Mouse (Mus musculus): Measurements from ENCODE around the gene 1700001P01Rik. TPM values are rescaled to one million over a fixed set of nuclear protein-coding genes. Genes with fewer than 3 reads are reported as not detected.
A peak's percentile ranks its signal among the peaks of the same experiment; 100 is the strongest.
"Not testable (repeated sequence)": the region's sequence is repeated elsewhere in the genome, so short reads cannot be mapped to it uniquely, and the experiment has no call there.

The 1700001P01Rik gene
- total and polyA plus RNA-seq, 3 experiments = 0.47 TPM; not detected in 2

DNA sequence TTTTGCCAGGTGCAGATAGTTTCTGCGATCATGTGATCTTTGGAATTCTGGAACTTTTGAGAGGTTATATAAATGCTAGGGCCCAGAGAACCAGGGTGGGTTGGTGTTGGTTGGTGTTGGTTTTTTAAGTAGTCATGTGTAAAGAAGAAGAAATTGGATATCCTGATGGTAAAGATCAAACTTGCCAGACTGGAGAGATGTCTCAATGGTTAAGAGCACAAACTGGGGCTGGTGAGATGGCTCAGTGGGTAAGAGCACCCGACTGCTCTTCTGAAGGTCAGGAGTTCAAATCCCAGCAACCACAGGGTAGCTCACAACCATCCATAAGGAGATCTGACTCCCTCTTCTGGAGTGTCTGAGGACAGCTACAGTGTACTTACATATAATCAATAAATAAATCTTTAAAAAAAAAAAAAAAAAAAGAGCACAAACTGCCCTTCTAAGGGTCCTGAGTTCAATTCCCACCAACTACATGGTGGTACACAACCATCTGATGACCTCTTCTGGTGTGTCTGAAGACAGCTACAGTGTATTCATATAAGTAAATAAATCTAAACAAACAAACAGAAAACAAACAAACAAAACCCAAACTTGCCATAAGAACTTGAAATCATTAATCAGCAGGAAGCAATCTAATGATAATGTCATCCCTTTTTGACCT is 15.2 kb upstream of the 1700001P01Rik start:
- in situ Hi-C loops (cut with MboI; ENCODE audit: low pct_ligation_motif_present, low pct_unique_long_range_greater_than_20kb, low sequenced_read_pairs); H3K27me3 ChIP-seq (replicated peaks); H3K79me2 ChIP-seq (replicated peaks; ENCODE audit: control insufficient read depth, extremely low read depth, insufficient read depth, poor library complexity, severe bottlenecking); H3K36me3 ChIP-seq (replicated peaks in 1 of 2; ENCODE audit: control insufficient read depth in 1 of 2, insufficient read depth in 1 of 2, low read length in 1 of 2); H3K4me2 ChIP-seq (ENCODE audit: insufficient read depth, low read depth, poor library complexity, severe bottlenecking); DNase-seq (ENCODE audit: extremely low read depth); H3K9ac ChIP-seq (ENCODE audit: insufficient read depth, low read depth); H3K9me3 ChIP-seq (replicated peaks; ENCODE audit: low read length); dilution Hi-C loops (cut with MboI; ENCODE audit: extremely low pct_ligation_motif_present, extremely low pct_unique_long_range_greater_than_20kb, low sequenced_read_pairs); H3K4me3 ChIP-seq (replicated peaks in 1 of 3; ENCODE audit: low read depth in 2 of 3, low read length in 2 of 3, poor library complexity in 1 of 3); H3K27ac ChIP-seq (ENCODE audit: insufficient read depth, low read depth): not testable (repeated sequence)
- peak; percentile 59 for TF ChIP-seq ZNF384 (IDR thresholded peaks at IDR 0.05; ENCODE audit: low read depth, low read length)
- TF ChIP-seq TBP (conservative IDR thresholded peaks at IDR 0.05; ENCODE audit: low read depth, low read length) = peak; percentile 94
- TF ChIP-seq ELF1 (IDR thresholded peaks at IDR 0.05; ENCODE audit: low read depth, low read length) = peak; percentile 30; the same call in 1 of the 2 replicates
- 0 out of 4 replicates have a peak, but pooled peaks of 1 of the 2 experiments have one; percentile 1 for TF ChIP-seq CTCF (conservative IDR thresholded peaks at IDR 0.05 in 1 of 2, IDR thresholded peaks at IDR 0.05 in 1 of 2; ENCODE audit: low read depth in 2 of 2, low read length in 2 of 2)
- peaks cover 2 to 16% of the 10 kb centered on the region in 2 experiments; a peak in 3 of 4 replicates for H3K4me1 ChIP-seq (ENCODE audit: control insufficient read depth in 1 of 2, insufficient read depth in 2 of 2)

GRCm38 (mm10) chr11:97789727-97790126 is 14.0 kb upstream of the 1700001P01Rik start:
- Histone ChIP-seq H3K79me2 (replicated peaks; ENCODE audit: control insufficient read depth, extremely low read depth, insufficient read depth, poor library complexity, severe bottlenecking) (no peaks in the 10 kb centered on the region), H3K4me3 (replicated peaks in 1 of 3; ENCODE audit: low read depth in 2 of 3, low read length in 2 of 3, poor library complexity in 1 of 3) (no peak overlapping the region), H3K9me3 (replicated peaks; ENCODE audit: low read length) (peaks cover 2% of the 10 kb centered on the region), H3K4me2 (ENCODE audit: insufficient read depth, low read depth, poor library complexity, severe bottlenecking) (no peak overlapping the region), H3K4me1 (ENCODE audit: control insufficient read depth in 1 of 2, insufficient read depth in 2 of 2) (peaks cover 0 to 14% of the 10 kb centered on the region in 2 experiments; a peak in 2 of 4 replicates), H3K27ac (ENCODE audit: insufficient read depth, low read depth) (no peak overlapping the region), H3K9ac (ENCODE audit: insufficient read depth, low read depth) (no peak overlapping the region), H3K27me3 (replicated peaks) (peaks cover 7% of the 10 kb centered on the region), H3K36me3 (replicated peaks in 1 of 2; ENCODE audit: control insufficient read depth in 1 of 2, insufficient read depth in 1 of 2, low read length in 1 of 2) (no peaks in the 10 kb centered on the region)
- in situ Hi-C loops (cut with MboI; ENCODE audit: low pct_ligation_motif_present, low pct_unique_long_range_greater_than_20kb, low sequenced_read_pairs) = no loop called here
- dilution Hi-C loops (cut with MboI; ENCODE audit: extremely low pct_ligation_motif_present, extremely low pct_unique_long_range_greater_than_20kb, low sequenced_read_pairs) = no loop called here
- no peak for DNase-seq (ENCODE audit: extremely low read depth)
- TF ChIP-seq MYC (IDR thresholded peaks at IDR 0.05; ENCODE audit: low read depth, low read length) = no peak

- no peak overlapping the region for H3K4me2 ChIP-seq (ENCODE audit: insufficient read depth, low read depth, poor library complexity, severe bottlenecking)
- peaks cover 7% of the 10 kb centered on the region for H3K27me3 ChIP-seq (replicated peaks)
- no peak for DNase-seq (ENCODE audit: extremely low read depth)
- H3K36me3 ChIP-seq (replicated peaks in 1 of 2; ENCODE audit: control insufficient read depth in 1 of 2, insufficient read depth in 1 of 2, low read length in 1 of 2) = peaks cover 0 to 2% of the 10 kb centered on the region in 2 experiments
- H3K79me2 ChIP-seq (replicated peaks; ENCODE audit: control insufficient read depth, extremely low read depth, insufficient read depth, poor library complexity, severe bottlenecking) = 0 out of 2 replicates have a peak, but pooled peaks cover 2% of the 10 kb centered on the region
- H3K4me3 ChIP-seq (replicated peaks in 1 of 3; ENCODE audit: low read depth in 2 of 3, low read length in 2 of 3, poor library complexity in 1 of 3) = no peak overlapping the region
- in situ Hi-C loops (cut with MboI; ENCODE audit: low pct_ligation_motif_present, low pct_unique_long_range_greater_than_20kb, low sequenced_read_pairs) (no loop called here), dilution Hi-C loops (cut with MboI; ENCODE audit: extremely low pct_ligation_motif_present, extremely low pct_unique_long_range_greater_than_20kb, low sequenced_read_pairs) (no loop called here)
- H3K4me1 ChIP-seq (ENCODE audit: control insufficient read depth in 1 of 2, insufficient read depth in 2 of 2) = peaks cover 0 to 8% of the 10 kb centered on the region in 2 experiments; a peak in 2 of 4 replicates
- TF ChIP-seq SMC3 (IDR thresholded peaks at IDR 0.05; ENCODE audit: low read depth, low read length) = no peak
- no peak for TF ChIP-seq ZMIZ1 (IDR thresholded peaks at IDR 0.05; ENCODE audit: low read depth, low read length)
- no peak for TF ChIP-seq BHLHE40 (IDR thresholded peaks at IDR 0.05; ENCODE audit: low read depth, low read length)
- peaks cover 5% of the 10 kb centered on the region for H3K9me3 ChIP-seq (replicated peaks; ENCODE audit: low read length)
- no peak overlapping the region for H3K27ac ChIP-seq (ENCODE audit: insufficient read depth, low read depth)
- no peak overlapping the region for H3K9ac ChIP-seq (ENCODE audit: insufficient read depth, low read depth)
These were observed 12.2 kb upstream of the 1700001P01Rik start for GRCm38 (mm10) chr11:97787961-97788360.
